Mouse (Mus musculus): ENCODE results near the gene Utp4.

DNA sequence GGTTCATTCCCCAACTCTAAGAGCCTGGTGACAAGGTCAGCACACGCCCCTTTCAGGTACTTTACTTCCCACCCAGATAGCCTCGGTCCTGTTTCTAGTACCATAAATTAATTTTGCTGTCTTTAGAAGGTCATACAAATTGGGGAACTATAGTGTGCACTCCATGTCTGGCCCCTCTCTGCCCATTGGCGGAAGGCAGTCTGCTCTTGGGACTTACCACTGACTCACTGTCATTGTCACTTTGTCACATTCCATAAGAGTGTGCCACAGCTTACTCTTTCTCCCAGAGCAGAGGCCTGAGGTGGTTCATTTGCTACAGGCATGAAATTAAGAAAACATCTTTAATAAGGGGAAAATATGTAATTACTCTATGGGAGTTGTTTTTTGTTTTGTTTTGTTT is 64.8 kb downstream of the Utp4 start:
- TF ChIP-seq CTCF (IDR thresholded peaks at IDR 0.05; ENCODE audit: low read depth) (no peak), EP300 (IDR thresholded peaks at IDR 0.05; ENCODE audit: low read depth) (no peak)
